Mouse (Mus musculus): ENCODE measurements around the gene Olfr735.

Olfr735 gene

DNA sequence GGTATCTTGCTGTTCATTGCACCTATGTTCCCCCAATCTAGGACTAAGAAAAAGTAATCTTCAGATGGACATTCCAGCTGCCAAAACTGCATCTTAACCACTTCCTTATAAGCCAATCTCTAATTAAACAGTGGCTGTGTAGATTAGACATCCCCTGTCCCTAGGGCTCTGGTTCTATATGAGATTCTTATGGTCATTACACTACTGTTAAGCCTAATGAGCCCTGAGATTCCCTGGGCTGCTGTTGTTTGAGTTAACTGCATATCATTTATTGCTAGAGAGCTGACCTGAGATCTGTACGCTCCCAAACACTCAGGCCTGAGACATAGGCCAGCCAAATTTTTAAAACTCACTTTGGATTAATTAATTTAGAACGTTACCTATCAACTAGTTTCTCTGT, at the start of gene Olfr735:
Gene Olfr735 (minus strand): TSS at position 77 of the 400 bp plus-strand sequence.
- no peak for DNase-seq (ENCODE audit: low read depth in 2 of 2, low spot score in 2 of 2)

DNA sequence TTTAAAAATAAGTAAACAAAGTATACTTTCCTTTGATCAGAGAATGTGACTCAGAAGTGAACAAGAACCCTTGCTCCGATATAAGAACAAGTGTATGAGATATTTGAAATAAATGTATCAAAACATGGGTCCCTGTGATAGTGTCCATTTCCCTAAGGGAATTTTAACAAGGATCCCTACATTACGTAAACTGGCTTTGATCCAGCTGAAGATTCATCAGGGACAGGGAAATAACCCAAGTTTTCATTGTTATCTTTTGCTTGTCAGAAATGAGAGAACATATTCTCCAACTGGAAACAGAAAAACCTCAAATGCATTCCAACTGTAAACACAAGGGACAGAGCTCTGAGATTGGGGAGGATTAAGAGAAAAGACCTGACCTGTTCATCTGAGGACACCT, 32.2 kb upstream of the Olfr735 start, which contains the start of gene Olfr736:
Gene Olfr736 (plus strand): TSS at position 301 of the 400 bp plus-strand sequence.
- no peak for DNase-seq (ENCODE audit: low read depth in 2 of 2, low spot score in 2 of 2)

DNA sequence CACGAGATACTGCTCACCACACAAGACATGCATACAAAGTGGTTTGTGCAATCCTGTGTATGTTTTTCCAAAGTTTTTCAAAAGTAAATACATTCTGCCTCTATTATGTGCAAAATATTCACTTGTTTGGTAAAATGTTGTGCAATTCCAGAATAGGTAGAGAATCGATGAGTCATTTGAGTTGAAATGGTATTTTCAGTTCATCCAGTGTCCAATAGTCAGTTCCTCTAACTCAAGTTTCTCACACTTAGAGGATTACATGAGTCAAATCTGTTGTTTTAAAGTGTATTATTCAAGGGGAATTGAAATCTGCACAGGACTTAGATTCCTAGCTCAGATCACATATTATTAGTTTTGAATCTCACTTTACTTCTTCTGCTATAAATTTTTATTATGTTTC, 14.9 kb upstream of the Olfr735 start:
- DNase-seq (ENCODE audit: low read depth in 2 of 2, low spot score in 2 of 2), result no peak

DNA sequence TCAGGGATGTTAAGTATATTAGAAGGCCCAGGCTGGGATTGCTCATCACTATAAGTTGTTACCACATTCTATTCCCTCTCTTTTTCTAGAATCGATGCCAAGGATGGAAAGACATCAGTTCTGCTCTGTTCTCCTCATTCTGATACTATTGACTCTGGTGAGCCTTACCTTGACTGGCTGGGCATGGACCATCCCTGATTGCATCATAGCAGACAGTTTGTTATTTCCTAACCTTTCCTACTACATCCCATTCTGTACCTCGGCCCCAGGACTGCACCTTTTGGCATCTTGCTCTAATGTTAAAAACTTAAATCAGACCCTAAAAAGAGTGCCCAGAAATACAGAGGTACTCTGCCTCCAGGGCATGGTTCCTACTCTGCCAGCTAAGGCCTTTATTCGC, 11.8 kb upstream of the Olfr735 start:
- DNase-seq (ENCODE audit: low read depth in 2 of 2, low spot score in 2 of 2), result no peak

DNA sequence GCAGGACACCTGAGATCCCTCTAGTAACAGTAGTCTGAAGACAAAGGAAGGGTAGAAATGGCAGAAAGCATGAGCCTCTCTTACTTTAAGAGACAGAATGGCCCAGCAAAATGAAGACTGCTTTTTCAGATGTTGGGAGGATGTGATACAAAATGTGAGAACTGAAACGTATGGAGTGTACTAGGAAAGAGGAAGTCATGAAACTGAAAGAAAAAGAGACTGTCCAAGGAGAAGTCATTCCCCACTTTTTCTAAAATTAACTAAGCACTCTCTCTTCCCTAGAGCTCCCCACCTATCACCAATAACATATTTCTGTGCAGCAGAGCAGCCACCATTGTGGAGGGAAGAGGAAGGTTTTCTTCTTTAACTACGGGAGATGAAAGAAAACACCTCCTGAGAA, 8.9 kb upstream of the Olfr735 start, which contains the start of gene Tlr11:
Gene Tlr11 (plus strand): TSS at position 322 of the 400 bp plus-strand sequence.
- DNase-seq (ENCODE audit: low read depth in 2 of 2, low spot score in 2 of 2), result no peak

DNA sequence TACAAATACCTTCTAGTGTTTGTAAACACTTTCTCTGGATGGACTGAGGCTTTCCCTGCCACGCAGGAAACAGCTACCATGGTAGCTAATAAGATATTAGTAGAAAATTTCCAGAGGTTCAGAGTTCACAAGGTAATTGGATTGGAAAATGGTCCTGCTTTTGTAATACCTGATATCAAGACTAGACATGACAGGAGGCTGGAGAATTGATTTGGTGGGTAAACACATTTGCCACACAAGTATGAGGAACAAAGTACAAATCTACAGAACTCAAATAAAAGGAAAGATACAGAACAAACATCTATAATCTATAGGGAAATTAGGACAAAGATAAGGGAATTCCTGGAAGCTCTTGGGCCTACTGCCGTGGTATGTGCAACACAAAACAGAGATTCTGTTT, 8.1 kb upstream of the Olfr735 start:
- no peak for DNase-seq (ENCODE audit: low read depth in 2 of 2, low spot score in 2 of 2)

DNA sequence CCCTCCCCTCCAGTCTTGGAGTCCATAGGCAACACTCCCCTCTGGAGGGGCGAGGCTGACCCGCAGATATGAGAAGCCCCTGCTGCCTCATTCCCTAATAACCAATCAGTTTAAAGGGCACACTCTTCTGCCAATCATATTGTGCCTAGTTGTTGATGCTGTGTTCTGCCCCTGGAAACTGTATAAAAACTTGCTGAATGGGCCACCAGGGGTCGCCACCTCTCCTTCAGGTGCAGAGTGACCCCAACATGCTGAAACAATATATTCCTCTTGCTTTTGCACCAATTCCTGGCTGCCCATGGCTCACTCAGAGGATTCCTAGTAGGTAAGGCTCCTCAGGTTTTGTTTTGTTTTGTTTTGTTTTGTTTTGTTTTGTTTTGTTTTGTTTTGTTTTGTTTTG, 3.8 kb upstream of the Olfr735 start:
- no peak for DNase-seq (ENCODE audit: low read depth in 2 of 2, low spot score in 2 of 2)

DNA sequence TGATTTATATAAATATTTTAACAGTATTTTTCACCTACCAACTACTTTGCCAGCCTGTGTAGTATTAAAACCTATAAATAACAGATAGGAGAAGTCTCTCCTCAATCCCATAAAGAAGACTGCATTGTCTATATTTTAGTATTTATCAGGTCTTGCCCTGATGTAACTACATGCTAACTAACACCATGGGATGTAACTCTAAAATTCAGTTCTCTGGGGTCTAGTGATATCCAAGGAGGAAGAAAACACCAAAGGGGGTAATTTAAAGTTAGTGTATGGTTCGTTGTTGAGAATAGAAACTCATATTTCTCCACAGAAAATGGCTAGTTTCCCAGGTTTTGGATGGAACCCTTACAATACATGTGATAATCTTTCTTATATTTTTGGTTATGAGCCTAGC, 22.0 kb downstream of the Olfr735 start, which contains the start of gene Olfr734:
Gene Olfr734 (minus strand): TSS at position 101 of the 400 bp plus-strand sequence.
- DNase-seq (ENCODE audit: low read depth in 2 of 2, low spot score in 2 of 2), result no peak

DNA sequence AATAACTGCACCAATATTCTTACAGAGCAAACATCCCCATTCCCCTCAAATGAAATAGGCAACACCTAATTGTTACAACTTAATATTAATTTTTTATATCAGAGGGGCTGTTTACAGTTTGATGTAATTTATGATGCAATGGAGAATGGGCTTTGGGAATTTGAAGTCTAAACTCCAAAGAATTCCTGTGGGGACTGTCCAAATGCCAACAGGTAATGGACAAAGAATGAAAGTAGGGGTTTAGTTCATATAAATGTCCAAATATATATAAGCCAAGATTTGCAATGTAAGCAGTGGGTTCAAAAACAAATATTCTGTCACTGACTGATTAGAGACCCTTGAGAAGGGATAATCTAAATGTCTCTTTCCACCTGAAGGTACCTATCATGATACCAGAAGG, 47.2 kb downstream of the Olfr735 start, which contains the start of gene Olfr733:
Gene Olfr733 (minus strand): TSS at position 101 of the 400 bp plus-strand sequence.
- DNase-seq (ENCODE audit: low read depth in 2 of 2, low spot score in 2 of 2), result no peak

Measured in CD8-positive naive resting alpha-beta T cell, adult 2 months (primary cell).